Mouse (Mus musculus) left cerebral cortex, postnatal 10 days (tissue): Measurements from ENCODE around the gene Plet1. TPM values are rescaled to one million over a fixed set of nuclear protein-coding genes. Genes with fewer than 3 reads are reported as not detected.

Experiments used
- DNase-seq, 2 experiments: peaks; one replicate each; pipeline ENCODE4 v3.0.0; 2021 to 2022; ENCODE audit warnings: low spot score in 2 of 2, mixed read lengths in 1 of 2; ENCODE audit errors: extremely low spot score in 1 of 2
- intact Hi-C: fragments of 180-260 bp; cut with DNase I; formaldehyde crosslinking; loops from one replicate; pipeline ENCODE4 v1.15.1; 2025
- total RNA-seq, 2 experiments: library from RNA; stranded (reverse); gene quantifications; 2 replicates each; pipeline ENCODE4 v1.2.3; 2021

Gene Plet1
- total RNA-seq, 2 experiments from 2014 or later, result not detected

DNA sequence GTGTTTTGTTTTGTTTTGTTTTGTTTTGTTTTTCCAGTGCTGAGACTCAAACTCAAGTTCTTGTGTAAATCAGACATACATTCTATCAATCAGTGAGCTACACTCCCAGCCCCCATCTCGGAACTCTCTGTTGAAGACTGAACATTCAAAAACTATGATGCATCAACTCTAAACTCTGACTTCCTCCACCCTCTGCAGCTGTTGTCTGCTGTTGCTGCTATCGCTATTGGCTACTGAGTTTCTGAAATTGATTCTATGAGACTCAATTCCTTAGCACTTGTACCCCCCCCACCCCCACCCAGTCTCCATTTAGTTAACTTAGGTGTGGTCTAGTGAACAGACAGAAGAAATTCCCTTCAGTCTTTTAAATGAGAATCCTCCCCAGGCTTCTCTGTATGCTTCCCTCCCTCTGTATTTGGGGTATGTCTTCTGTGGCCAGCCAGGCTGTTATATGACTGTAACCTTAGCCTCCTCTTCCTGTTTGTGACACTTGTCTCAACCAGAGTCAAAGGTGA is 2.7 kb upstream of the Plet1 start:
- intact Hi-C loops, result no loop called here
- no peak for DNase-seq

GRCm38 (mm10) chr9:50493777-50494176 is 548 bp upstream of the Plet1 start:
- intact Hi-C loops, result no loop called here

GRCm38 (mm10) chr9:50495405-50496150 is 1.3 kb downstream of the Plet1 start:
- DNase-seq, result no peak
- intact Hi-C loops, result no loop called here

More at GRCm38 (mm10) chr9:50493777-50494176, 548 bp upstream of the Plet1 start:
- no peak for DNase-seq

DNA sequence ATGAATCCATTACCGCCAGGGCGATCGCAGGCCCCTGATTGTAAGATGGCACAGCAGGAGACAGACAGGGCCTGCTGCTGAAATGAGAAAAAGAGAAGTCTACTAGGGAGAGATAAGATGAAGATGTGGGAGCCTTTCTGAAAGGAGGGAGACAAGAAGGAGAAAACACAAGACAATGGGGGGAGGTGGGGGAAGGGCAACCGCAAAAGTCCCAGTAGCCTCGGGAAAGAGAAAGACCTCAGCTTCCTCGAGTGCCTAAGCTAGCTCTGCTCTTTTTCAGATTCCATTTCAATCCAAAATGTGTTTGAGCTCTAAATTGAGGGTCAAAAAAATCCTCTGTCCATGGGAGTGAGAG is 1.8 kb downstream of the Plet1 start:
- intact Hi-C loops, result no loop called here
- no peak for DNase-seq

- DNase-seq, result no peak
- intact Hi-C loops, result no loop called here
Measured at GRCm38 (mm10) chr9:50496546-50496945, 2.2 kb downstream of the Plet1 start.

DNA sequence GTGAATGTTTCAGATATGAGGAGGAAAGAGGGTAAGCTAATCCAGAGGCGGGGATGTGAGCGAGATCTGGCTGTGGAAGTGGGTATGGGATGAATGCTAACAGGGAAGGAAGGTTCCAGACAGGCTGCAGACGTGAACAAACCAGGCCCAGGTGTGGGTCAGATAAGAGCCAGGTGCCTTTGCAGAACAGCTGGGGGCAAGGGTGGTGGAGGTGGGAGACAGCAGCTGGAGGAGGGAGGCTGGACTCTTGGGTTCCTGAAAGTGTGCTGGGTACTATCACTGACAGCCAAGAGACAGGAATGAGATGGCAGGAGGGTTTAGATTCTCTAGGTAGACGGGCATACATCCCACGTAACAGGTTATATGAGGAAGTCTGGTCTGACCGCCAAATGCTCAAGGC is 2.8 kb downstream of the Plet1 start:
- intact Hi-C loops, result no loop called here
- no peak for DNase-seq

- no peak for DNase-seq
- intact Hi-C loops, result no loop called here
Measured at GRCm38 (mm10) chr9:50497536-50497935, 3.2 kb downstream of the Plet1 start.

- no peak for DNase-seq
- intact Hi-C loops, result no loop called here
Measured at GRCm38 (mm10) chr9:50498815-50499214, 4.5 kb downstream of the Plet1 start.

GRCm38 (mm10) chr9:50499781-50500180 is 5.5 kb downstream of the Plet1 start:
- no peak for DNase-seq
- intact Hi-C loops, result no loop called here

DNA sequence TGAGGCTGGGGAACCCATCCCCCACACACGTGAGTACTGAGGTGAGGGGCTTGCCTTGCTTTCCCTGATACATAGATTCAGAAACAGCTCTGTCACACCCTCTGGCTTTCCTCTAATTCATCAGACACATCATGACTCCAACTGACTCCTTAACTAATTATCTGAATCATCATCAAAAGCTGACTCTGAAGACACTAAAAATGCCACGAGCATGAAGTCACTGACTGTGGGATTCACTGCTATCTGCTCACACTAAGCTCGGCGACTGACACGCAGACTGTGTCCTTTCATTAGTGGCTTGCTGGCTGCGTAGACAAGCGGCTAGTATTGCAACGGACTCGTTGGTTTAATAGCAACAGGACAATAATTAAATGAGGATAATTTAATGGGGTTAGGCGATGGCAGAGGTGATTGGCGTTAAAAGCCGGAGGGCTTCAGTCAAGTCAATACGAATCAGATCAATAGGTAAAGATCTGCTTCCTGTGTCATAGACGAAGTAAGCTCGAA is 6.2 kb downstream of the Plet1 start:
- intact Hi-C loops, result no loop called here
- no peak for DNase-seq

GRCm38 (mm10) chr9:50500974-50501501 is 6.7 kb downstream of the Plet1 start:
- DNase-seq, result no peak
- intact Hi-C loops, result no loop called here

DNA sequence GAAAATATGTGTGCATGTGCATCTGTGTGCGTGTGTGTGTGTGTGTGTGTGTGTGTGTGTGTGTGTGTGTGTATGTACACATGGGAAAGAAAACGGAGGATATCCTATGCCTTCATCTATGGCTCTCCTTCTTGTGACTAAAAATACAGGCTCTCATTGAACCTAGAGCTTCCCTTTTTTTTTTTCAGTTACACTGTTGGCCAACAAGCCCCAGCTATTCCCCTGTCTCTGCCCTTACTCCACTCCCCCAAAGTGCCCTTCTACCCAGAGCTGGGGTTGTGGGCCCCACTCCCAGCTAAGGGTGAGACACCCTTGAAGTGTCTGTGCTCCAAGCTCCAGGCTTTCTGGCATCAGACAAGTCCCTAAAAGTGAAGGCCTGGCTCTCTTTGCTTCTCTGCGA is 8.6 kb downstream of the Plet1 start:
- DNase-seq, result no peak
- intact Hi-C loops, result no loop called here

DNA sequence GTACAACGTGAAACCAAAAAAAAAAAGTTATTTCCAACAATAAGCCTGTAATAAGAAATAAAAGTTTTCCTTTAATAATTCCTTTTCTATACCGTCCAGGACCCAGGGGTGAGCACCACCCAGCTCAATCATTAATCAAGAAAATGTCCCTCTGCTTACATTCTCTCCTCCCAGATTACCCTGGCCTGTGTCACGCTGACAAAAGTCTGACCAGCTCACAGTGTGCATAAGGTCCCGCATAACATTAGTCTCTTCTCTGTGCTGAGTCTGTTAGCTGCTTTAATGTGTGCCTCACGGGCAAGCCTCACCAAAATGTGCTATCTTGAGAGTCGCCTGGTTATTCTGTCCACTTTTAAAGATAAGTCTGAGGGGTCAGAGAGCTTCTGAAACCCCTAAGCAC is 11.1 kb downstream of the Plet1 start:
- intact Hi-C loops, result no loop called here

DNA sequence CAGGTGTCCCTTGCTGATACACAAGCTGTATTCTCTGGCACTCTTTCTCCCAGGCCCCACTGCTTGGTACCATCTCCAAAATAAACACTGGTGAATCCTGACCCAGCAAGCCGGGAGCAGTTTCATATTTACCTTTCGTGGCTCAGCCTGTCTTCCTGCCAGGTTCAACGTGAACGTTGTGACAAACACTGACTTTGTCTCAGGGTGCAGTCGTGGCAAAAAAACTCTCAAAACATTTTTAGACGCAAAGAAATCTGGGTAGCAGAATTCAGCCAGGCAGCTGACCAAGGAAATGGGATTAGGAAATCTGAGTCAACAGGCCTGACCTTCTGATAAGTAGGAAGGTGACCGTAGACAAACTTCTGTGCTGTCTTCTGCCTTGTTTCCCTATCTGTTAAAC is 13.2 kb downstream of the Plet1 start:
- intact Hi-C loops, result no loop called here
- DNase-seq, result no peak

More for the DNA sequence above, 11.1 kb downstream of the Plet1 start:
- no peak for DNase-seq

GRCm38 (mm10) chr9:50515462-50515861 is 21.1 kb downstream of the Plet1 start:
- intact Hi-C loops, result no loop called here
- no peak for DNase-seq

DNA sequence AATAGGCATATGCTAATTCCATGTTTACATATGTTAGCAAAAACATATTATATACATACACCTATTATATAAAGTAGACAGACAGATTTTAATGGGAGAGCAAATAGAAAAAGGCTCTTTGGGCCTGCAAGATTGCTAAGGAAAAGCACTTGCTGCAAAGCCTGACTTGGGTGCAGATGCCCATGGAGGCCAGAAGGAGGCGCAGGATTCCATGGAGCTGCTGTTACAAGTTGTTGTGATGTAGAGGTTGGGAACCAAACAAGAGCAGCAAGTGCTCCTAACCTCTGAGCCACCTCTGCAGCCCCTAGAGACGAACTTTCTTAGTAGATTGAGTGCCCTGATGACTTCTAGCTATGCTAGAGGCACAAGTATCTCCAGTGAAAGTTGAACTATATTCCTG is 24.5 kb downstream of the Plet1 start:
- no peak for DNase-seq
- intact Hi-C loops, result no loop called here

DNA sequence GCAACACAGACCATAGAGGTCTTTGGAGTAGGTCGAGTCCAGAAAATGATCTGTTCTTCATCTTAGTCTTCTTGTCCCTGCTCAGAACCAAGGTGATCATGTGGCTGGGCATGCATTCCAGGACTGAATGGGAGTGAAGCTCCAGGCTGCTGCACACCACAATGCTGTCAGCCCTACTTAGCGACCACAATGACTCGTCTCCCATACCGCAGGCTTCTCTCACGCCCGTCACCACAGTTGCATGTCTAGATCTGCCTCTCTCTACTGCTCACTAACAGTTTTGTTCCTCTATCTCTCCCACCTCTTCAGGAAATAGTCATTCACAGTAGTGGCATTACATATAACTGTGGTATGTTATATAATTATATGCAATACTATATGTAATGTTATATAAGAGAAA is 26.4 kb downstream of the Plet1 start:
- DNase-seq, result no peak
- intact Hi-C loops, result no loop called here

DNA sequence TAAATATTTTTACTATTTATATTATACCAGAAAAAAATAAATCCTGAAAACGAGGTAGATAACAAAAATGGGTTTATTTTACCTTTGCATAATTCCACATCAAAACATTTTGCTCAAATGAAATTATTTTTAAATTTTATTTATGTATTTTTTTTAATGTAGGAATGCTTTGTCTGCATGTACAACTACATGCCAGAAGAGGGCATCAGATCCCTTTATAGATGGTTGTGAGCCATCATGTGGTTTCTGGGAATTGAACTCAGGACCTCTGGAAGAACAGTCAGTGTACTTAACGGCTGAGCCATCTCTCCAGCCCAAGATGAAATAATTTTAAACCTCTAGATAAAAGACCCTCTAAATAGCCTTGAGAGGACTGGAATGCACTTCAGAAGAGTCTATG is 27.2 kb downstream of the Plet1 start:
- no peak for DNase-seq
- intact Hi-C loops, result no loop called here

DNA sequence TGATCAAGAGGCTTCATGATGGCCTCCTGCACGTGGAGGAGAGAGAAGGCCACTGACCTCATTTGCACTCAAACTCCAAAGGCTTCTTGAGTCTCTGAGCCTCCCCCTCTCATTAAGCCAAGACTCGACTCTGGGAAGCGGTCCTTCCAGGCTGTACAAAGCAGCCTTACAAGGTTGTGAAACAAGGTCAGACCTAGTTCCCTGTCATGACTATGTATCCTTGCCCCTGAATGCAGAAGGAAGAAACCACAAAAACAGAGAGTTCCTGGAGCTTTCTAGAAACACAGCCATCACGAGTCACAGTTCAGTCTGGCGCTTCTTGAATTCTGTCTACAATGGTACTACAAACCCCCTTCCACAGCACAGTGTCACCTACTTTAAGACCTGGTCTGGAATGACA is 28.2 kb downstream of the Plet1 start:
- intact Hi-C loops, result no loop called here
- no peak for DNase-seq

DNA sequence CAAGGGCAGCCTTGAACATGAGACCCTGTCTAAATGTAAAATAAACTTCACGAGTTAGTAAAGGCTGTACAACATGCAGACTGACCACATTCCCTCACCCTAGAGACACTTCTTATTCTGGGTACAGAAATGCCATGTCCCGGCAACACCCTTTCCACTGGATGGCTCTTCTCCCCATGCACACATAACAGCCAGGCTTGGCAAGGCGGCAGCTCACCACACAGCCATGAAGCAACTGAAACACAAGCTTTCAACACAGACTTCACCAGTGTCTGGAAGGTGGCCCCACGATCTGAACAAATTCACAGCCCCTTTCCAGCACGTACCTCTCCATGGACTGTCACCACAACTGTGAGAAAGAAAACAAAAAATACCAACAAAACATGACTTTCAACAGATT is 30.6 kb downstream of the Plet1 start:
- no peak for DNase-seq
- intact Hi-C loops, result no loop called here

DNA sequence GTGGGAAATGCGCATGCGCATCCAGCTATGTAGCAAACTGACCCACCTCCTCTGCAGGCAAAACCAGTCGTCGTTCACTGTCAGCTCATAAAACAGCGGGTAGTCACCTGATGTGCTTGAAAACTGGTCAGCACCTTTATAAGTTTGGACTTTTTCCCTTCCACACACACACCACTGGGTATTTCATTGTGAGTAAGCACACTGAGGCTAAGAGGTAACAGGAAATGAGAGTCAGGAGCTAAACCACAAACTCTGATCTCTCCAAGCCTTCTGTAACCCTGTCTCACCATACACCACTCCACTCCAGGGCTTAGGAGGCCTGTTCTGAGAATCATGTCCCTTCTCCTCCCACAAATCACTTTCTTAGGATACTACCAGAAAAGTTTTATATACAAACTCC is 31.3 kb downstream of the Plet1 start:
- no peak for DNase-seq
- intact Hi-C loops, result no loop called here
